Mouse (Mus musculus): ENCODE results near the gene Shd. TPM values are rescaled to one million over a fixed set of nuclear protein-coding genes. Genes with fewer than 3 reads are reported as not detected.

The Shd gene
- total RNA-seq, 2 experiments from 2014 or later: 0.50 to 0.99 TPM

DNA sequence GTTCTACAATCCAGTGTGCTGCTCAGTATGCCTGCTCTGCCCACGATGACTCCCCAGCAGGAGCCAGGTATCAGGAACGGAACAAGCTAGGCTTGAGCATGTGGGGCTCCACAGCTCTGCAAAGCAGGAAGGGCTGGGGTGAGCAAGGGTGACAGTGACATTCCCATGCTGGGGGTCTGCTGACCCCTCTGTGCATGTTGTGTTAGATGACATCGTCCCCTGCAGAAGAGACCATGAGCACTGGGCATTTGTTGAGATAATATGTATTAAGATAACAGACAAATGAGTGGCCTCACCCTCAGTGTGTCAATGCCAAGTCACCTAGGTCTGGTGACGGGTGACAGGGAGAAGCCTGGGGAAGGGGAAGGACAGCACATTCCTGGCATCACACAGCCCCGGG lies 54.7 kb downstream of the Shd start:
- DNase-seq: no peak

Other genes starting within 250 kb of the Shd start
- under 1 TPM; 0.26 to 0.93 TPM for gene Adgre4, start 220.5 kb upstream of the Shd start, total RNA-seq (2021)
- 1 to 10 TPM; 6.6 to 8.4 TPM for gene Zfp119a, start 91.5 kb upstream of the Shd start, total RNA-seq (2021)
- gene Zfp959, start 78.4 kb upstream of the Shd start, total RNA-seq (2021): 1 to 10 TPM; 5.1 to 6.5 TPM
- gene Zfp119b, start 21.0 kb upstream of the Shd start, total RNA-seq (2021): 1 to 10 TPM; 3.3 to 4.0 TPM
- 1 to 10 TPM; 1.1 to 1.5 TPM for gene Ebi3, start 17.8 kb upstream of the Shd start, total RNA-seq (2021)
- gene Yju2, start 11.4 kb upstream of the Shd start, total RNA-seq (2021): 10 to 100 TPM; 13.1 to 15.8 TPM
- 1 to 10 TPM; 1.1 to 1.3 TPM for gene Fsd1, start 16.0 kb downstream of the Shd start, total RNA-seq (2021)
- gene Stap2, start 35.1 kb downstream of the Shd start, total RNA-seq (2021): 1 to 10 TPM; 5.1 to 7.6 TPM
- gene Mpnd, start 35.2 kb downstream of the Shd start, total RNA-seq (2021): 100 to 1,000 TPM in 1 of 2 experiments, 10 to 100 TPM in 1; 79.6 to 104 TPM
- 10 to 100 TPM; 49.0 to 49.7 TPM for gene Sh3gl1, start 66.2 kb downstream of the Shd start, total RNA-seq (2021)
- gene Chaf1a, start 70.0 kb downstream of the Shd start, total RNA-seq (2021): 1 to 10 TPM; 3.5 to 4.7 TPM
- gene Ubxn6, start 104.6 kb downstream of the Shd start, total RNA-seq (2021): 10 to 100 TPM; 73.3 to 86.1 TPM
- gene Hdgfl2, start 109.2 kb downstream of the Shd start, total RNA-seq (2021): 10 to 100 TPM; 59.9 to 62.0 TPM
- 10 to 100 TPM; 75.1 to 86.5 TPM for gene Plin4, start 139.3 kb downstream of the Shd start, total RNA-seq (2021)
- 10 to 100 TPM; 36.7 to 62.1 TPM for gene Plin5, start 147.1 kb downstream of the Shd start, total RNA-seq (2021)
- gene Lrg1, start 151.5 kb downstream of the Shd start, total RNA-seq (2021): 10 to 100 TPM; 15.5 to 31.3 TPM
- 10 to 100 TPM in 1 of 2 experiments, 1 to 10 TPM in 1; 6.4 to 10.0 TPM for gene Sema6b, start 169.9 kb downstream of the Shd start, total RNA-seq (2021)
- 1 to 10 TPM; 3.9 to 4.0 TPM for gene Tnfaip8l1, start 192.0 kb downstream of the Shd start, total RNA-seq (2021)
- gene Mydgf, start 213.5 kb downstream of the Shd start, total RNA-seq (2021): 10 to 100 TPM; 60.0 to 61.1 TPM
- gene Dpp9, start 248.4 kb downstream of the Shd start, total RNA-seq (2021): 10 to 100 TPM; 35.5 to 41.0 TPM